Mouse (Mus musculus) brain, embryonic 14.5 days (tissue): ENCODE results near the gene Msi1.

Experiments
- CTCF ChIP-seq: fragments of 200-500 bp; IDR thresholded peaks from 2 replicates; pipeline ENCODE4 v1.5.1; 2012; ENCODE audit warnings: inconsistent platforms, mild to moderate bottlenecking, moderate library complexity, borderline replicate concordance; ENCODE audit not compliant: insufficient read depth, insufficient read length; ENCODE audit errors: extremely low read depth
- POLR2A ChIP-seq: fragments of 200-500 bp; IDR thresholded peaks from 2 replicates; pipeline ENCODE4 v1.6.1; 2012; ENCODE audit warnings: mild to moderate bottlenecking, inconsistent platforms, borderline replicate concordance; ENCODE audit not compliant: poor library complexity, insufficient read depth, insufficient read length, severe bottlenecking; ENCODE audit errors: extremely low read depth

DNA sequence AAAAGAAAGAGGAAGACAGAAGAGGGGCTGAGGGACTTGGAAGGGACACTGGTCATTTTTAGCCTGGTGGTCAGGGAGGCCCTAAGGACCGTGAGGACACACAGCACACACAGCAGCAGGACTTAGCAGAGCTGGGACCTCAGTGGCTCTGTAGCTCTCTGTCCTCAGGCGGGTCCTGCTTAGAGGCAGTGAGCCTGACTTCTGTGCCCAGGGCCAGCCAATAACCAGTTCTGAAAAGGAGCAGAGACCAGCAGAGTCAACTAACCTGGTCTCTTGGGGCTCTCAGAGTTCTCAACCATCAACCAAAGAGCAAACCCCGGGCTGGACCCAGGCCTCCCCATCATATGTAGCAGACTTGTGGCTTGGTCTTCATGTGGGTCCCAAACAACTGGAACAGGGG lies 19.8 kb downstream of the Msi1 start:
- TF ChIP-seq CTCF, result no peak
- TF ChIP-seq POLR2A, result no peak
